Mouse (Mus musculus): ENCODE data around the gene Mrpl4.
"Not testable (repeated sequence)": the region's sequence is repeated elsewhere in the genome, so short reads cannot be mapped to it uniquely, and the experiment has no call there.

Mrpl4 gene

DNA sequence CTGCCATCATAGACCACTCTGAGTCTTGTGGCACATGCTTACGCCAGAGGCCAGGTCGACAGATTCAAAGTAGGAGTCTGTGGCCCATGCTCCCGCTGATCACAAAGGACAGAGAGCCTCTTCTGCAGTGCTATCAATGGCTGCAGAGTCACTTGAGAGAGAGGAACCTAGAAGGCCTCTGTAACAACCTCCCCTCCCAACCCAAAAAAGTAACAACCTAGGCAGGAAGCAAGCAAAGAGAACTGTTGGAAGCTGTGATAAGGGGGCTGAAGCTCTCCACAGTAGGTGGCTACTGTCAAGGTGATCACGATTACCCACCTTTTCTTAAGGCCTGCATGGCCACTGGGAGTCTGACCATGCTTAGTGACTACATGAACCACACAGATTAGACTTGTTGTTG, 41.0 kb downstream of the Mrpl4 start:
- no peak for DNase-seq

DNA sequence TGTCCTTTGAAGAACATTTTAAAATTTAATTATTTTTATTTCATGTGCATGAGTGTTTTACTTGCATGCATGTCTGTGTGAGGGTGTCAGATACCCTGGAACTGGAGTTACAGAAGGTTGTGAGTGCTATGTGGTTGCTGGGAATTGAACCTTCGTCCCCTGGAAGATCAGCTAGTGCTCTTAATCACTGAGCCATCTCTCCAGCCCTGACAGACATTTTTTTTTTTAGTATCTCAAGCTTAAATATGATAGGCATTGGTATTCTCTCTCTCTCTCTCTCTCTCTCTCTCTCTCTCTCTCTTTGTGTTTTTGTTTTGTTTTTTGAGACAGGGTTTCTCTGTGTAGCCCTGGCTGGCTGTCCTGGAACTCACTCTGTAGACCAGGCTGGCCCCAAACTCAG, 42.2 kb downstream of the Mrpl4 start:
- DNase-seq: not testable (repeated sequence)

DNA sequence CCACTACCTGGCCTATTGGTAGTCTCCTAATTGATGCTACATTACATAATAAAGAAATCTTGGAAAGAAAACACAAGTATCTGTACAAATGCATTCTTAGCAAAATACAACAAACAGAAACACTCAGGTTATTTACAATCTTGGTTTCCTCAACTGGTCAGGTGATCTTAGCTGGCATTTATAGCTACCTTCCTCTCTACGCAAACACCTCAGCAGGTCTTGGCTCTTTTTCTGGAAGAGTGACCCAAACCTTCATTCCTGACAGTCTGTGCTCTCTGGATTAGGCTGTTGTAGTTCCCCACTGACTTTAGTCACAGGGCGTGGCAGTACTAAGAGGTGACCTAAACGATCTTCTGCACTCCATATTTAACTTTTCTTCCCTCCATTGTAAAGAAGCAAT, 42.7 kb downstream of the Mrpl4 start:
- no peak for DNase-seq

DNA sequence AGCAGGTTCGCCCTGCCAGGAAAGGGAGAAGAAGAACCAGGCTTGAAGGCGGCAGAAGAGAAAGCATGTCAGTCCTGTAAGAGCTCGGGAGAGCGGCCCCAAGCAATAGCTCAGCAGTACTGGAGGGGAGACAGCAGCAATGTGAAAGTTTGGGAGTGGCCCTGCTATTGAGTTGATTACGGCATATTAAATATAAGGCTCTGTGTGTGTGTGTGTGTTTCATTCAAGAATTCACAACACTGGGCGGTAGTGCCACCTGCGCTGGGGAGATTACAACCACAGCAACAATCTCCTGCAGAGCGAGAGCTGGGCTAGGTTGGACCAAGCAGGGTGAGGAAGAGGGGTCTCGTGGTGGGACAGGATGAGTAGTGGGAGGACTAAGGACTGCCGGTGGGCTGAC, 49.0 kb downstream of the Mrpl4 start:
- no peak for DNase-seq
